Mouse (Mus musculus) olfactory bulb, adult 2 months (tissue): ENCODE data around the gene Xxylt1.

Source experiments
- CTCF ChIP-seq: fragments of 200-500 bp; IDR thresholded peaks from 2 replicates; pipeline ENCODE4 v1.5.1; 2012; ENCODE audit warnings: low read depth, mild to moderate bottlenecking, low read length, moderate library complexity; ENCODE audit not compliant: insufficient read depth
- POLR2A ChIP-seq: fragments of 200-500 bp; IDR thresholded peaks from 2 replicates; pipeline ENCODE4 v1.6.1; 2012; ENCODE audit warnings: mild to moderate bottlenecking, low read depth, low read length, moderate library complexity; ENCODE audit not compliant: insufficient read depth

DNA sequence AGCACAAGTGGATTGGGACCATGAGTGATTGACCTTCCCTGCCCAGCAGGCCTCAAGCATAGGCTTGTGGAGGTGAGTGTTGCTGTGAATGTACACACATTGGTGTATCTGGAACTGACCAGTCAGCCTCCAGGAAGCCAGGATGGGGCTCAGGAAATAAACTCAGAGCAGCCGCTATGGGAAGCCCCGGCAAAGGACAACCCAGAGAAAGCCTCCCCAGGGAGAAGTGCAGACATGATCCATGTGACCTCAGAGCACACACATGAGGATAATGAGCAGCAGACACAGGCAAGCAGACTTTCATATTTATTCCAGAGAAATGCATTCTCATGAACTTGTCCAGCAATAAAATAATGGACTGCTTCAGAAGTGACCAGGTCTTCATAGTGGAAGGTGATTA is 86.4 kb downstream of the Xxylt1 start:
- TF ChIP-seq CTCF (no peak), POLR2A (no peak)
